Mouse (Mus musculus): Measurements from ENCODE around the gene Aadacl2. TPM values are rescaled to one million over a fixed set of nuclear protein-coding genes. Genes with fewer than 3 reads are reported as not detected.

Aadacl2 gene
- polyA plus RNA-seq, 1 experiment: not detected

- Histone ChIP-seq H3K4me1 (ENCODE audit: control insufficient read depth, insufficient read depth, low read length) (no peaks in the 10 kb centered on the region), H3K27ac (ENCODE audit: control insufficient read depth, insufficient read depth, low read depth, low read length, poor library complexity) (no peak overlapping the region), H3K4me3 (replicated peaks; ENCODE audit: control insufficient read depth, low read depth, low read length) (no peak overlapping the region)
- no peak for TF ChIP-seq CTCF (IDR thresholded peaks at IDR 0.05; ENCODE audit: control insufficient read depth, insufficient read depth, low read length)
- TF ChIP-seq POLR2A (IDR thresholded peaks at IDR 0.05; ENCODE audit: borderline replicate concordance, control insufficient read depth, low read depth, low read length): no peak
- 83% methylated on average over 2 of the region's 2 CpGs for WGBS
Observed at GRCm38 (mm10) chr3:60053931-60054330, 47.4 kb downstream of the Aadacl2 start.

GRCm38 (mm10) chr3:60056451-60056850 is 49.9 kb downstream of the Aadacl2 start:
- Histone ChIP-seq H3K27ac (ENCODE audit: control insufficient read depth, insufficient read depth, low read depth, low read length, poor library complexity) (no peak overlapping the region), H3K4me1 (ENCODE audit: control insufficient read depth, insufficient read depth, low read length) (no peaks in the 10 kb centered on the region), H3K4me3 (replicated peaks; ENCODE audit: control insufficient read depth, low read depth, low read length) (no peak overlapping the region)
- WGBS: 41% methylated on average over 3 of the region's 3 CpGs
- no peak for TF ChIP-seq CTCF (IDR thresholded peaks at IDR 0.05; ENCODE audit: control insufficient read depth, insufficient read depth, low read length)
- TF ChIP-seq POLR2A (IDR thresholded peaks at IDR 0.05; ENCODE audit: borderline replicate concordance, control insufficient read depth, low read depth, low read length): no peak

- TF ChIP-seq POLR2A (IDR thresholded peaks at IDR 0.05; ENCODE audit: borderline replicate concordance, control insufficient read depth, low read depth, low read length): no peak
- TF ChIP-seq CTCF (IDR thresholded peaks at IDR 0.05; ENCODE audit: control insufficient read depth, insufficient read depth, low read length): no peak
- Histone ChIP-seq H3K4me3 (replicated peaks; ENCODE audit: control insufficient read depth, low read depth, low read length) (no peak overlapping the region), H3K27ac (ENCODE audit: control insufficient read depth, insufficient read depth, low read depth, low read length, poor library complexity) (no peak overlapping the region), H3K4me1 (ENCODE audit: control insufficient read depth, insufficient read depth, low read length) (no peaks in the 10 kb centered on the region)
- WGBS: 86% methylated on average over 2 of the region's 2 CpGs
Observed at GRCm38 (mm10) chr3:60057070-60057808, 50.7 kb downstream of the Aadacl2 start.

- no peak overlapping the region for H3K4me3 ChIP-seq (replicated peaks; ENCODE audit: control insufficient read depth, low read depth, low read length)
- TF ChIP-seq CTCF (IDR thresholded peaks at IDR 0.05; ENCODE audit: control insufficient read depth, insufficient read depth, low read length) (no peak), POLR2A (IDR thresholded peaks at IDR 0.05; ENCODE audit: borderline replicate concordance, control insufficient read depth, low read depth, low read length) (no peak)
- WGBS: 60% methylated on average over 1 of the region's 1 CpGs
Observed at GRCm38 (mm10) chr3:60057809-60058082, 51.2 kb downstream of the Aadacl2 start.

More at GRCm38 (mm10) chr3:60057809-60058082, 51.2 kb downstream of the Aadacl2 start:
- Histone ChIP-seq H3K4me1 (ENCODE audit: control insufficient read depth, insufficient read depth, low read length) (no peaks in the 10 kb centered on the region), H3K27ac (ENCODE audit: control insufficient read depth, insufficient read depth, low read depth, low read length, poor library complexity) (no peak overlapping the region)

Other genes with a start within 250 kb of the Aadacl2 start
- gene Gm8298, start 145.7 kb upstream of the Aadacl2 start, polyA plus RNA-seq (2011; ENCODE audit: insufficient read depth, insufficient read length, low replicate concordance, missing spikeins): not detected in 2 replicates
- gene C130079G13Rik, start 81.5 kb upstream of the Aadacl2 start, polyA plus RNA-seq (2011; ENCODE audit: insufficient read depth, insufficient read length, low replicate concordance, missing spikeins): not detected in 2 replicates
- gene Aadac, start 19.0 kb downstream of the Aadacl2 start, polyA plus RNA-seq (2011; ENCODE audit: insufficient read depth, insufficient read length, low replicate concordance, missing spikeins): 4.5 TPM in 1 of 2 replicates, not detected in the other
- gene Sucnr1, start 75.1 kb downstream of the Aadacl2 start, polyA plus RNA-seq (2011; ENCODE audit: insufficient read depth, insufficient read length, low replicate concordance, missing spikeins): not detected in 2 replicates